Mouse (Mus musculus): Measurements from ENCODE around the gene Jmjd7. TPM values are rescaled to one million over a fixed set of nuclear protein-coding genes. Genes with fewer than 3 reads are reported as not detected.

Gene Jmjd7
- polyA plus RNA-seq (2021; fragmentation: Nextera tagmentation) = 6.8 and 7.4 TPM in 2 replicates
- long read RNA-seq, experiment 1, partial matches to known transcripts = 0 of 5 reads
- long read RNA-seq, experiment 1, other reads (novel, unspliced or antisense) = 1 of 5 reads
- long read RNA-seq, experiment 2, transcript Jmjd7-201 (8 exons, 1,373 nt) = major isoform, 10 of 14 reads
- long read RNA-seq, experiment 2, partial matches to known transcripts = 0 of 14 reads
- long read RNA-seq, experiment 2, other reads (novel, unspliced or antisense) = 4 of 14 reads

DNA sequence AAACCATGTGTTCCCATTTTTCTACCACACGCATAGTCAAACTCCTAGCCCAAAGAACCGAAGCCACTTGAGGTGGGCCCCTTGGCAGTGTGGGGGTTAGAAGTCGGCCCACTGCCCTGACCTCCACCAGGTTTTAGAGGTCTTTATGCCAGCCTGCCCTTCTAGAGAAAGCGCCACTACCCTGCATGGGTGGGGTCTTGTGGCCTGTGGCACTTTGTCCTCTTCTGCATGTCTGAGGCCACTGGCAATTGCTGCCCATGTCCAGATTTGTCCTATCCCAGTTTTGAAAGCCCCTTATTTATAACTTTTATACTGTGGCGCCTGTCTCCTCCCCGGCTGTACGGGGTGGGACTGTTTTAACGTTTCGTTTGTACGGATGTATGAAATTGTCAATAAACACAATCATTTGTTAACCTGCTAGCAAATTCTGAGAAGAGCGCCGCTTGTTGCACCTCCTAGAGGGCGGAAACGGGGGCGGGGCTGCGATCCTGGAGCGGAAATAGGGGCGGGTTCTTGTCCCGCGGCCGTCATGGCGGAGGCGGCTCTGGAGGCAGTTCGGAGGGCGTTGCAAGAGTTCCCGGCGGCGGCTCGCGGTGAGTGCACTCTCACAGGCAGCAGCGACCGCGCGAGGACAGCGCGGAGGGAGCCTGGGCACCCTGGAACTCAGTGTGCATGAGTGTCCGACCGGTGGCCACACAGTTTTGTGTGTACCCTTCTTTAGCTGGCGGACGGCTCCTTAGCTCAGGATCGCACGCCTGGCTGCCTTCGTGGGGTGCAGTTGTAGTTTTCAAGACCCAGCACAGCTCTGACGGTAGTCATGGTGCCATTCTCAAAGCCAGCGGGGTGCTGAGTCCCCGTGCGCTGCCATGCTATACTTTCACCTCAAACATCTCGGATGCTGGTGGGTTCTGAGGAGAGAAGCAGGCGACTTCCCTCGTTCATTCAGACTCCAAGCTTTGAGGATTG lies at the start of gene Jmjd7, which contains the start of gene Gm28042:
TSS of gene Jmjd7 (plus strand) at position 500 of the 966 bp plus-strand sequence.
TSS of gene Gm28042 (plus strand) at position 510 of the 966 bp plus-strand sequence.

DNA sequence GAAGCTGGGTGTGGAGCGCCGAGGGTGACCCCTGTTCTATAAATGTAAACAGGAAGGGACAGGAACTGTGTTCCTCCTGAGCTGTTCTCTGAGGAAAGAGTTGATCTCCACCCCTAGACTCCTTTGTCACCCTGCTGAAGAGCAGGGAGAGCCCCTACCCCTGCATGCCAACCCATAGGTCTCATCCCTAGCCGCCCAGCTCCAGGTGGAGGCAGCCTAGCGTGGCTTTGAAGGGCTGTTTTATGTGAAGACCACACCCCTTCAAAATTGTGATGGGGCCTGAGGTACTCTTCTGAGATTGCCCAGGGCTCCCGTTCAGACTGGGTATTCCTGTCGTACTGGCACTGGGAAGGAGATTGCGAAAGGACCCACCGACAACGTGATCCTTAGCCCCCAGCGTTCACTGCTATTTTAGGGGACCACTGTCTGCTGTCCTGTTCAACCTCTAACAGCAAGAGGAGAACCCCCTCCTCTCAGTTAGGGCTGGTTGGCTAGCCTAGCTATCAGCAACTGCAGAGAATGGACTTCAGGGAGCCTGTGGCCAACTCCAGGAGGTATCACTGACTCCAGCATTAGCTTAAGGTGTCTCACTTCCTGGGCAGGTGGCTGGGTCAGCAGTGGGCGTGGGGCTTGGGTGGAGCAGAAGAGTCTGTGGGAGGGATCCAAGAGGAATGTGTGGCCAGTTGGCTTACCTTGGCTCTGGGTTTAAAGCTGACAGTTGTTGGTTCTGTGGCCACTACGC lies 5.6 kb downstream of the Jmjd7 start, which contains the start of gene Pla2g4b:
TSS of gene Pla2g4b (plus strand) at position 692 of the 742 bp plus-strand sequence.

Small RNA genes lying within 50 kb of the gene (microRNA-seq; reads per million reads assigned to microRNA genes)
- not detected for gene Mir7665

Other genes starting within 250 kb of the Jmjd7 start
- gene Rpap1, start 239.9 kb upstream of the Jmjd7 start, polyA plus RNA-seq (2021; fragmentation: Nextera tagmentation) = 3.8 and 4.6 TPM in 2 replicates
- 19.3 TPM in 2 replicates for gene Tyro3, start 229.8 kb upstream of the Jmjd7 start, polyA plus RNA-seq (2021; fragmentation: Nextera tagmentation)
- 7.0 and 9.5 TPM in 2 replicates for gene Mga, start 130.3 kb upstream of the Jmjd7 start, polyA plus RNA-seq (2021; fragmentation: Nextera tagmentation)
- gene Mapkbp1, start 54.8 kb upstream of the Jmjd7 start, polyA plus RNA-seq (2021; fragmentation: Nextera tagmentation) = 2.6 TPM in 2 replicates
- 0.56 and 0.73 TPM in 2 replicates for gene Gm28042, start within 50 bp of the Jmjd7 start, polyA plus RNA-seq (2021; fragmentation: Nextera tagmentation)
- not detected in 2 replicates for gene Pla2g4b, start 5.9 kb downstream of the Jmjd7 start, polyA plus RNA-seq (2021; fragmentation: Nextera tagmentation)
- gene Ehd4, start 127.1 kb downstream of the Jmjd7 start, polyA plus RNA-seq (2021; fragmentation: Nextera tagmentation) = 7.5 and 8.0 TPM in 2 replicates
- 1.4 and 2.5 TPM in 2 replicates for gene Pla2g4e, start 217.9 kb downstream of the Jmjd7 start, polyA plus RNA-seq (2021; fragmentation: Nextera tagmentation)